27 mouse cellular contexts compared by ENCODE assay signal in genomic region chr11:94143336-94143735, GRCm38 (mm10).
A peak's percentile ranks its signal among the peaks of the same experiment; 100 is the strongest.
DNase-seq lines count a peak whose midpoint lies in the region; ATAC-seq and TF ChIP-seq lines count a peak whose summit lies in the region.
"Had no signal": no experiment of that assay in that cellular context is flagged by ENCODE, and none has a peak within 500 bp of the region (broad histone marks: within the 10 kb centered on the region; RNA-seq: fewer than 3 reads in every experiment).

No protein-coding gene starts in this region.

- H3K9ac ChIP-seq in forebrain, embryonic 14.5 days (ENCODE audit: low read length) = no peak overlapping the region
- H3K9ac ChIP-seq: embryonic facial prominence, embryonic 12.5 days; embryonic facial prominence, embryonic 15.5 days; forebrain, embryonic 12.5 days; heart, embryonic 12.5 days; heart, embryonic 15.5 days; hindbrain, embryonic 13.5 days; intestine, embryonic 15.5 days had no signal

- peaks cover 27% of the 10 kb centered on the region for H3K4me1 ChIP-seq in forebrain, embryonic 10.5 days
- peaks cover 10% of the 10 kb centered on the region; the same call in 1 of the 2 replicates for H3K4me1 ChIP-seq in forebrain, embryonic 14.5 days (ENCODE audit: control insufficient read depth, insufficient read depth, low read length)
- H3K4me1 ChIP-seq in kidney, adult 2 months (ENCODE audit: control insufficient read depth, insufficient read depth, low read length) = peaks cover 27% of the 10 kb centered on the region; the same call in 1 of the 2 replicates

- H3K9me3 ChIP-seq in forebrain, embryonic 10.5 days = no peaks in the 10 kb centered on the region
- no peaks in the 10 kb centered on the region for H3K9me3 ChIP-seq in forebrain, embryonic 14.5 days (replicated peaks; ENCODE audit: control insufficient read depth, low read length)
- H3K9me3 ChIP-seq: embryonic facial prominence, embryonic 12.5 days; embryonic facial prominence, embryonic 15.5 days; forebrain, embryonic 12.5 days; G1E; heart, embryonic 12.5 days; heart, embryonic 15.5 days; hindbrain, embryonic 10.5 days; hindbrain, embryonic 13.5 days; intestine, embryonic 15.5 days had no signal

- no peak for TF ChIP-seq CTCF in kidney, adult 2 months (conservative IDR thresholded peaks at IDR 0.05; ENCODE audit: insufficient read depth, insufficient read length, low read depth, low read length)

- H3K4me2 ChIP-seq in forebrain, embryonic 14.5 days (ENCODE audit: low read length) = no peak overlapping the region
- H3K4me2 ChIP-seq: embryonic facial prominence, embryonic 12.5 days; embryonic facial prominence, embryonic 15.5 days; forebrain, embryonic 12.5 days; heart, embryonic 12.5 days; heart, embryonic 15.5 days; hindbrain, embryonic 13.5 days; intestine, embryonic 15.5 days had no signal

- WGBS in forebrain, embryonic 10.5 days = 81% methylated on average over 2 of the region's 2 CpGs
- 66% methylated on average over 2 of the region's 2 CpGs for WGBS in forebrain, embryonic 14.5 days
- 31% methylated on average over 2 of the region's 2 CpGs for WGBS in kidney, adult 2 months

- ATAC-seq in forebrain, embryonic 14.5 days = no peak
- ATAC-seq: forebrain, embryonic 16.5 days; hindbrain, embryonic 16.5 days; intestine, embryonic 15.5 days; Patski had no signal

- H3K27ac ChIP-seq in forebrain, embryonic 10.5 days = 0 out of 2 replicates have a peak overlapping the region, but pooled peaks have one; percentile 40
- H3K27ac ChIP-seq in forebrain, embryonic 14.5 days (ENCODE audit: low read depth, low read length) = no peak overlapping the region
- no peak overlapping the region for H3K27ac ChIP-seq in kidney, adult 2 months (ENCODE audit: insufficient read depth, low read depth, low read length)
- H3K27ac ChIP-seq: embryonic facial prominence, embryonic 12.5 days; embryonic facial prominence, embryonic 15.5 days; forebrain, embryonic 12.5 days; heart, embryonic 15.5 days; hindbrain, embryonic 10.5 days; hindbrain, embryonic 13.5 days; intestine, embryonic 15.5 days had no signal

- no peak overlapping the region for H3K4me3 ChIP-seq in forebrain, embryonic 10.5 days
- no peak overlapping the region for H3K4me3 ChIP-seq in forebrain, embryonic 14.5 days (ENCODE audit: low read depth, low read length)
- no peak overlapping the region for H3K4me3 ChIP-seq in kidney, adult 2 months (ENCODE audit: insufficient read depth, low read depth, low read length)
- H3K4me3 ChIP-seq: embryonic facial prominence, embryonic 12.5 days; embryonic facial prominence, embryonic 15.5 days; forebrain, embryonic 12.5 days; heart, embryonic 12.5 days; heart, embryonic 15.5 days; hindbrain, embryonic 10.5 days; hindbrain, embryonic 13.5 days; intestine, embryonic 15.5 days had no signal

- H3K36me3 ChIP-seq in forebrain, embryonic 10.5 days (replicated peaks) = no peaks in the 10 kb centered on the region
- no peaks in the 10 kb centered on the region for H3K36me3 ChIP-seq in forebrain, embryonic 14.5 days (ENCODE audit: control insufficient read depth, insufficient read depth, low read length)
- H3K36me3 ChIP-seq in kidney, adult 2 months (ENCODE audit: control insufficient read depth, insufficient read depth, low read length) = no peaks in the 10 kb centered on the region
- H3K36me3 ChIP-seq: embryonic facial prominence, embryonic 12.5 days; embryonic facial prominence, embryonic 15.5 days; forebrain, embryonic 12.5 days; G1E; heart, embryonic 12.5 days; heart, embryonic 15.5 days; hindbrain, embryonic 10.5 days; hindbrain, embryonic 13.5 days; intestine, embryonic 15.5 days had no signal

- TF ChIP-seq POLR2A in kidney, adult 2 months (IDR thresholded peaks at IDR 0.05; ENCODE audit: low read depth, low read length) = no peak

- peak; percentile 2 for DNase-seq in adrenal gland, postnatal 14 days
- no peak for DNase-seq in adrenal gland, adult 18-20 months (ENCODE audit: low spot score in 2 of 2)
- DNase-seq in forebrain, embryonic 10.5 days (ENCODE audit: extremely low spot score, low spot score) = no peak
- no peak for DNase-seq in forebrain, embryonic 14.5 days (ENCODE audit: low spot score)
- peak; percentile 67 for DNase-seq in kidney, adult 2 months
- no peak for DNase-seq in kidney, postnatal 4 days
- DNase-seq: adrenal gland, adult 2 months; adrenal gland, postnatal 25 days; cerebellum, adult 2 months; cerebellum, postnatal 10 days; gastrocnemius, postnatal 25 days; heart, adult 18-20 months; heart, postnatal 10 days; heart, postnatal 36 days; kidney, adult 18-20 months had no signal

- H3K27me3 ChIP-seq in forebrain, embryonic 10.5 days (ENCODE audit: poor library complexity, severe bottlenecking) = peaks cover 14% of the 10 kb centered on the region
- H3K27me3 ChIP-seq in forebrain, embryonic 14.5 days (replicated peaks; ENCODE audit: control insufficient read depth, insufficient read depth, low read length) = no peaks in the 10 kb centered on the region
- H3K27me3 ChIP-seq in kidney, adult 2 months (replicated peaks; ENCODE audit: control insufficient read depth, insufficient read depth, low read length) = no peaks in the 10 kb centered on the region
- H3K27me3 ChIP-seq: embryonic facial prominence, embryonic 12.5 days; embryonic facial prominence, embryonic 15.5 days; heart, embryonic 12.5 days; heart, embryonic 15.5 days; hindbrain, embryonic 13.5 days; intestine, embryonic 15.5 days; Patski had no signal

Comparison
In these comparisons a context has a peak if more than half of its experiments do, and no peak if none do; other contexts are left out.
1. DNase-seq: peak in adrenal gland, postnatal 14 days (single experiment) and kidney, adult 2 months (single experiment); none in adrenal gland, adult 18-20 months (0 of 2), forebrain, embryonic 10.5 days (single experiment), forebrain, embryonic 14.5 days (single experiment) and kidney, postnatal 4 days (0 of 2).